10 mouse cellular contexts compared by ENCODE assay signal in the genomic region with DNA sequence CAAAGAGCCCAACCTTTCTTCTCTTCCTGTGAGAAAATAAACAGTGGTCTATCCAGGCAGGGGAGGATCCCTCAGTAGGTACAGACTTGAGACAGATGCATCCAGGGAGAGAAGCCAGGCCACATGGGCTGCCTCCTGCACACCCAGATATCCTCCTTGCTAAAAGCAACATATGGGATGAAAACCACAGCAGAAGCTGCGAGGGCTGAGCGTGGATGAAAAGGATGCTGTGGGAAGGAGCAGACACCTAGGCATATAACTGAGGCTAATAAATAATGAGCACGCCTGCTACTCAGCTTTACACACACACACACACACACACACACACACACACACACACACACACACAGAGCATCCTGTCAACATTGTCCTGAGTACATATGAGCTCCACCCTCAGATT.
DNase-seq lines count a peak whose midpoint lies in the region; ATAC-seq lines count a peak whose summit lies in the region.
"Had no signal": no experiment of that assay in that cellular context is flagged by ENCODE, and none has a peak within 500 bp of the region (broad histone marks: within the 10 kb centered on the region; RNA-seq: fewer than 3 reads in every experiment).

No protein-coding gene starts in this region.

- 51% methylated on average over 3 of the region's 3 CpGs for WGBS in neural tube, embryonic 13.5 days

- H3K27me3 ChIP-seq in neural tube, embryonic 13.5 days = no peaks in the 10 kb centered on the region

- no peaks in the 10 kb centered on the region for H3K36me3 ChIP-seq in neural tube, embryonic 13.5 days

- no peak overlapping the region for H3K4me3 ChIP-seq in neural tube, embryonic 13.5 days

- H3K4me1 ChIP-seq in neural tube, embryonic 13.5 days (replicated peaks) = peaks cover 27% of the 10 kb centered on the region

- H3K4me2 ChIP-seq in neural tube, embryonic 13.5 days = no peak overlapping the region

- H3K9me3 ChIP-seq in neural tube, embryonic 13.5 days = no peaks in the 10 kb centered on the region

- DNase-seq in neural tube, embryonic 10.5 days (ENCODE audit: extremely low spot score, low spot score) = no peak
- peak; percentile 84 for DNase-seq in layer of hippocampus, adult 11-12 months (ENCODE audit: low spot score)
- DNase-seq in left cerebral cortex, postnatal 10 days (ENCODE audit: extremely low spot score in 1 of 2, low spot score in 2 of 2) = peak; percentile 34 to 64
- peak; percentile 84 for DNase-seq in right cerebral cortex, postnatal 36 days (ENCODE audit: low spot score in 2 of 2)
- DNase-seq in retina, postnatal 1 day = no peak
- no peak for DNase-seq in thymus, postnatal 4 days
- no peak for DNase-seq in cerebellum, adult 11 months
- DNase-seq: kidney, postnatal 25 days; liver, postnatal 0 days had no signal

- 0 out of 2 replicates have a peak overlapping the region, but pooled peaks have one; percentile 12 for H3K9ac ChIP-seq in neural tube, embryonic 13.5 days
- H3K9ac ChIP-seq: liver, postnatal 0 days had no signal

- ATAC-seq in neural tube, embryonic 13.5 days (ENCODE audit: low read depth) = no peak
- ATAC-seq: liver, postnatal 0 days had no signal

- H3K27ac ChIP-seq in neural tube, embryonic 13.5 days (replicated peaks) = peak overlapping the region; percentile 81; the same call in 1 of the 2 replicates

- intact Hi-C loops in left cerebral cortex, postnatal 10 days (cut with DNase I) = no loop called here

Comparison
In these comparisons a context has a peak if more than half of its experiments do, and no peak if none do; other contexts are left out.
1. DNase-seq: peak in layer of hippocampus, adult 11-12 months (single experiment), left cerebral cortex, postnatal 10 days (2 of 2) and right cerebral cortex, postnatal 36 days (2 of 2); none in neural tube, embryonic 10.5 days (single experiment), retina, postnatal 1 day (single experiment), thymus, postnatal 4 days (single experiment) and cerebellum, adult 11 months (single experiment).